ENCODE assay signal across 31 mouse cellular contexts in genomic region chr10:25443626-25444025, GRCm38 (mm10).
A peak's percentile ranks its signal among the peaks of the same experiment; 100 is the strongest.
DNase-seq lines count a peak whose midpoint lies in the region; ATAC-seq and TF ChIP-seq lines count a peak whose summit lies in the region.
"Had no signal": no experiment of that assay in that cellular context is flagged by ENCODE, and none has a peak within 500 bp of the region (broad histone marks: within the 10 kb centered on the region; RNA-seq: fewer than 3 reads in every experiment).

No protein-coding gene starts in this region.

- peaks cover 26% of the 10 kb centered on the region for H3K36me3 ChIP-seq in embryonic facial prominence, embryonic 13.5 days
- H3K36me3 ChIP-seq in lung, postnatal 0 days (ENCODE audit: insufficient read depth, low read length), result peaks cover 10% of the 10 kb centered on the region; the same call in 1 of the 2 replicates
- H3K36me3 ChIP-seq: forebrain, embryonic 12.5 days; hindbrain, embryonic 15.5 days; midbrain, embryonic 15.5 days had no signal

- no peak overlapping the region for H3K4me3 ChIP-seq in layer of hippocampus, adult 2 months
- H3K4me3 ChIP-seq in embryonic facial prominence, embryonic 13.5 days, result no peak overlapping the region
- H3K4me3 ChIP-seq in olfactory bulb, adult 2 months (ENCODE audit: insufficient read depth, low read depth, low read length), result no peak overlapping the region
- H3K4me3 ChIP-seq in lung, postnatal 0 days (ENCODE audit: low read depth, low read length), result no peak overlapping the region
- H3K4me3 ChIP-seq: embryonic facial prominence, embryonic 15.5 days; forebrain, embryonic 12.5 days; heart, adult 2 months; heart, embryonic 12.5 days; hindbrain, embryonic 10.5 days; hindbrain, embryonic 15.5 days; limb, embryonic 13.5 days; liver, embryonic 12.5 days; midbrain, embryonic 15.5 days; neural tube, embryonic 15.5 days had no signal

- no peak overlapping the region for H3K9ac ChIP-seq in embryonic facial prominence, embryonic 13.5 days
- no peak overlapping the region for H3K9ac ChIP-seq in lung, postnatal 0 days (replicated peaks; ENCODE audit: low read depth)
- H3K9ac ChIP-seq: embryonic facial prominence, embryonic 15.5 days; forebrain, embryonic 12.5 days; heart, embryonic 12.5 days; hindbrain, embryonic 15.5 days; limb, embryonic 13.5 days; liver, embryonic 12.5 days; liver, postnatal 0 days; midbrain, embryonic 15.5 days; neural tube, embryonic 15.5 days had no signal

- TF ChIP-seq EP300 in lung, postnatal 0 days (IDR thresholded peaks at IDR 0.05), result no peak

- no peaks in the 10 kb centered on the region for H3K9me3 ChIP-seq in embryonic facial prominence, embryonic 13.5 days
- no peaks in the 10 kb centered on the region for H3K9me3 ChIP-seq in lung, postnatal 0 days (ENCODE audit: low read length)
- H3K9me3 ChIP-seq: embryonic facial prominence, embryonic 15.5 days; forebrain, embryonic 12.5 days; heart, embryonic 12.5 days; hindbrain, embryonic 10.5 days; hindbrain, embryonic 15.5 days; limb, embryonic 13.5 days; liver, embryonic 12.5 days; midbrain, embryonic 15.5 days; neural tube, embryonic 15.5 days had no signal

- 84% methylated on average over 6 of the region's 6 CpGs for WGBS in embryonic facial prominence, embryonic 13.5 days
- WGBS in olfactory bulb, adult 2 months, result 93% methylated on average over 6 of the region's 6 CpGs
- 79% methylated on average over 6 of the region's 6 CpGs for WGBS in lung, postnatal 0 days

- peak overlapping the region; percentile 51; the same call in 1 of the 2 replicates for H3K27ac ChIP-seq in layer of hippocampus, adult 2 months
- 0 out of 2 replicates have a peak overlapping the region, but pooled peaks have one; percentile 11 for H3K27ac ChIP-seq in embryonic facial prominence, embryonic 13.5 days
- 0 out of 2 replicates have a peak overlapping the region, but pooled peaks have one; percentile 14 for H3K27ac ChIP-seq in olfactory bulb, adult 2 months (ENCODE audit: insufficient read depth, low read depth, low read length)
- H3K27ac ChIP-seq in lung, postnatal 0 days (ENCODE audit: low read length), result no peak overlapping the region
- H3K27ac ChIP-seq: embryonic facial prominence, embryonic 15.5 days; forebrain, embryonic 12.5 days; heart, adult 2 months; hindbrain, embryonic 10.5 days; hindbrain, embryonic 15.5 days; limb, embryonic 13.5 days; liver, embryonic 12.5 days; midbrain, embryonic 15.5 days; neural tube, embryonic 15.5 days had no signal

- peaks cover 29% of the 10 kb centered on the region for H3K4me1 ChIP-seq in embryonic facial prominence, embryonic 13.5 days
- peaks cover 4% of the 10 kb centered on the region; the same call in 1 of the 2 replicates for H3K4me1 ChIP-seq in olfactory bulb, adult 2 months (ENCODE audit: control insufficient read depth, insufficient read depth, low read length)
- H3K4me1 ChIP-seq in lung, postnatal 0 days (ENCODE audit: insufficient read depth, low read depth, low read length), result no peaks in the 10 kb centered on the region; the same call in 1 of the 2 replicates
- H3K4me1 ChIP-seq: embryonic facial prominence, embryonic 15.5 days; forebrain, embryonic 12.5 days; liver, embryonic 12.5 days; neural tube, embryonic 15.5 days had no signal

- ATAC-seq in embryonic facial prominence, embryonic 13.5 days (ENCODE audit: insufficient number of reproducible peaks, insufficient read depth, low FRiP score, low TSS enrichment, low read depth), result no peak
- no peak for ATAC-seq in lung, postnatal 0 days
- ATAC-seq: activated CD4-positive, CD25-positive, alpha-beta regulatory T cell, adult 4 months; inflammation-experienced regulatory T-cells, adult 6 months; liver, embryonic 12.5 days; liver, postnatal 0 days; midbrain, embryonic 15.5 days had no signal

- TF ChIP-seq POLR2A in olfactory bulb, adult 2 months (IDR thresholded peaks at IDR 0.05; ENCODE audit: insufficient read depth, low read depth, low read length), result no peak

- DNase-seq in layer of hippocampus, adult 2 months (ENCODE audit: low spot score in 2 of 2), result no peak
- DNase-seq in layer of hippocampus, adult 9-10 months (ENCODE audit: low spot score), result no peak
- peak; percentile 59 to 60 for DNase-seq in spleen, postnatal 36 days (ENCODE audit: low spot score in 2 of 2)
- no peak for DNase-seq in spleen, adult 18-20 months
- DNase-seq in lung, postnatal 0 days (ENCODE audit: low spot score), result no peak
- DNase-seq in liver, result no peak
- DNase-seq: adrenal gland, adult 2 months; cerebellum, adult 11 months; cerebellum, adult 9-10 months; embryo, embryonic 11 days; gastrocnemius, postnatal 10 days; heart, adult 2 months; heart, postnatal 14 days; kidney, adult 11 months; kidney, postnatal 25 days; liver, postnatal 0 days; thymus, postnatal 14 days had no signal

- H3K4me2 ChIP-seq in embryonic facial prominence, embryonic 13.5 days, result no peak overlapping the region
- no peak overlapping the region for H3K4me2 ChIP-seq in lung, postnatal 0 days (replicated peaks; ENCODE audit: low read depth, low read length)
- H3K4me2 ChIP-seq: embryonic facial prominence, embryonic 15.5 days; forebrain, embryonic 12.5 days; heart, embryonic 12.5 days; hindbrain, embryonic 15.5 days; limb, embryonic 13.5 days; liver, embryonic 12.5 days; midbrain, embryonic 15.5 days; neural tube, embryonic 15.5 days had no signal

- H3K27me3 ChIP-seq in embryonic facial prominence, embryonic 13.5 days, result no peaks in the 10 kb centered on the region
- H3K27me3 ChIP-seq in lung, postnatal 0 days (replicated peaks; ENCODE audit: insufficient read depth, low read length), result no peaks in the 10 kb centered on the region
- H3K27me3 ChIP-seq: CH12.LX; embryonic facial prominence, embryonic 15.5 days; forebrain, embryonic 12.5 days; heart, embryonic 12.5 days; hindbrain, embryonic 15.5 days; limb, embryonic 13.5 days; liver, embryonic 12.5 days; midbrain, embryonic 15.5 days; neural tube, embryonic 15.5 days had no signal

- no peak for TF ChIP-seq CTCF in layer of hippocampus, adult 2 months (conservative IDR thresholded peaks at IDR 0.05)
- no peak for TF ChIP-seq CTCF in olfactory bulb, adult 2 months (IDR thresholded peaks at IDR 0.05; ENCODE audit: insufficient read depth, low read depth, low read length)
- no peak for TF ChIP-seq CTCF in lung, postnatal 0 days (IDR thresholded peaks at IDR 0.05)

Comparison
In these comparisons a context has a peak if more than half of its experiments do, and no peak if none do; other contexts are left out.
1. DNase-seq: peak in spleen, postnatal 36 days (2 of 2); none in layer of hippocampus, adult 2 months (0 of 2), layer of hippocampus, adult 9-10 months (single experiment), spleen, adult 18-20 months (0 of 2), lung, postnatal 0 days (single experiment) and liver (single experiment).